8 mouse cellular contexts compared by ENCODE assay signal in the genomic region with DNA sequence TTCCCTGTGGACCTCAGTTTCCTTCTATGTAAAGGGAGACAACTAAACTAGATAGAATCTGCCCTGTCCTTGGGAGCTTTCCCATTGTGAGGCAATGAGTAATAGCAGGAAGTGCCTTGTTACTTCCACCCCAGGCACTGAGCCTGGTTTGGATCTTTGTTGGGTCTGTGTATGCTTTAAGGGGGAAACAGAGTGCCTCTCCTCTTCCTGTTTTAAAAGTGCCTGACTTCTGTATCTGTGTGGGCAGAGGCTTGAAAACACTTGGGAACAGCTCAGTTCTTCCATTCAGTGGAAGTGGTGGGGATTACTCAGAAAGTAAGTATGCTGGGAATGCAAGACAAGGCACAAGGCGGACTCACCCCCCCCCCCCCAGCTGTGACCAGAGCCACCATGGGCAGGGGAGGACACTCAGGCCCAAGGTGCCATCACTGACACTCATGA. TPM values are rescaled to one million over a fixed set of nuclear protein-coding genes. Genes with fewer than 3 reads are reported as not detected.
DNase-seq lines count a peak whose midpoint lies in the region; TF ChIP-seq lines count a peak whose summit lies in the region.

No protein-coding gene starts in this region.

- H3K27ac ChIP-seq in embryonic facial prominence, embryonic 10.5 days (replicated peaks), result 0 out of 2 replicates have a peak overlapping the region, but pooled peaks have one; percentile 40
- H3K27ac ChIP-seq in kidney, adult 2 months (ENCODE audit: insufficient read depth, low read depth, low read length), result peak overlapping the region; percentile 94

- H3K9me3 ChIP-seq in embryonic facial prominence, embryonic 10.5 days, result no peaks in the 10 kb centered on the region

- TF ChIP-seq POLR2A in kidney, adult 2 months (IDR thresholded peaks at IDR 0.05; ENCODE audit: low read depth, low read length), result no peak

- DNase-seq in adrenal gland, adult (ENCODE audit: inconsistent age in 2 of 2, low spot score in 1 of 2), result peak; percentile 48 to 76
- DNase-seq in adrenal gland, postnatal 36 days, result no peak
- DNase-seq in embryonic facial prominence, embryonic 10.5 days (ENCODE audit: low spot score), result no peak
- peak; percentile 83 for DNase-seq in kidney, adult 2 months
- DNase-seq in lung, postnatal 14 days, result peak; percentile 61
- DNase-seq in cerebellum, adult 9-10 months, result no peak
- DNase-seq in spleen, adult 12 weeks (ENCODE audit: low spot score), result no peak
- DNase-seq in adrenal gland, postnatal 10 days, result no peak

- TF ChIP-seq CTCF in kidney, adult 2 months (conservative IDR thresholded peaks at IDR 0.05; ENCODE audit: insufficient read depth, insufficient read length, low read depth, low read length), result no peak

- no peaks in the 10 kb centered on the region for H3K27me3 ChIP-seq in embryonic facial prominence, embryonic 10.5 days (replicated peaks; ENCODE audit: low read depth, poor library complexity, severe bottlenecking)
- no peaks in the 10 kb centered on the region for H3K27me3 ChIP-seq in kidney, adult 2 months (replicated peaks; ENCODE audit: control insufficient read depth, insufficient read depth, low read length)

- no peak overlapping the region for H3K4me3 ChIP-seq in embryonic facial prominence, embryonic 10.5 days
- no peak overlapping the region for H3K4me3 ChIP-seq in kidney, adult 2 months (ENCODE audit: insufficient read depth, low read depth, low read length)

- H3K4me1 ChIP-seq in embryonic facial prominence, embryonic 10.5 days, result peaks cover 16% of the 10 kb centered on the region
- peaks cover 19% of the 10 kb centered on the region; the same call in 1 of the 2 replicates for H3K4me1 ChIP-seq in kidney, adult 2 months (ENCODE audit: control insufficient read depth, insufficient read depth, low read length)

- 57% methylated on average over 1 of the region's 1 CpGs for WGBS in embryonic facial prominence, embryonic 10.5 days
- 63% methylated on average over 1 of the region's 1 CpGs for WGBS in kidney, adult 2 months

- H3K36me3 ChIP-seq in embryonic facial prominence, embryonic 10.5 days (replicated peaks), result no peaks in the 10 kb centered on the region
- H3K36me3 ChIP-seq in kidney, adult 2 months (ENCODE audit: control insufficient read depth, insufficient read depth, low read length), result no peaks in the 10 kb centered on the region

RNA-seq across cellular contexts. Expression of gene Ehd4, which starts 25.8 kb away (rescaled TPM):
- total RNA-seq in adrenal gland, postnatal 36 days (2021), result 10 to 100 TPM; 44.5 to 48.7 TPM
- 25.9 and 26.3 TPM in 2 replicates for polyA plus RNA-seq in embryonic facial prominence, embryonic 10.5 days (2016; fragmentation: Nextera tagmentation; extraction: Ambion mirVana)
- polyA plus RNA-seq in kidney, adult 2 months (2012; rRNA removed), result 36.5 and 38.2 TPM in 2 replicates
- total RNA-seq in adrenal gland, postnatal 10 days (2021), result 10 to 100 TPM; 38.0 to 39.6 TPM

Comparison
In these comparisons a context has a peak if more than half of its experiments do, and no peak if none do; other contexts are left out.
1. DNase-seq: peak in adrenal gland, adult (2 of 2), kidney, adult 2 months (single experiment) and lung, postnatal 14 days (single experiment); none in adrenal gland, postnatal 36 days (0 of 2), embryonic facial prominence, embryonic 10.5 days (single experiment), cerebellum, adult 9-10 months (single experiment), spleen, adult 12 weeks (single experiment) and adrenal gland, postnatal 10 days (single experiment).